Mouse (Mus musculus): ENCODE measurements at regions not wholly inside any gene's neighbourhood (a gene's known extent, or its start where the extent isn't known, plus 50 kb on each side); places are given as distances from the start of the nearest gene placed in this dataset.

- DNase-seq (ENCODE audit: low spot score in 2 of 2): no peak
Observed at GRCm38 (mm10) chr3:40452958-40453357, 78.1 kb upstream of the Intu start.

- DNase-seq (ENCODE audit: low spot score in 2 of 2): peak in 1 of 2 experiments; percentile 34
Observed at GRCm38 (mm10) chr3:40453552-40453951, 77.5 kb upstream of the Intu start.

GRCm38 (mm10) chr3:40456070-40456469 is 75.0 kb upstream of the Intu start:
- DNase-seq (ENCODE audit: low spot score in 2 of 2): no peak

GRCm38 (mm10) chr3:40458490-40458889 is 72.6 kb upstream of the Intu start:
- no peak for DNase-seq (ENCODE audit: low spot score in 2 of 2)

GRCm38 (mm10) chr3:40463446-40463845 is 67.6 kb upstream of the Intu start:
- no peak for DNase-seq (ENCODE audit: low spot score in 2 of 2)

GRCm38 (mm10) chr3:40470101-40470500 is 61.0 kb upstream of the Intu start:
- DNase-seq (ENCODE audit: low spot score in 2 of 2): no peak

GRCm38 (mm10) chr3:40472766-40473165 is 58.3 kb upstream of the Intu start:
- DNase-seq (ENCODE audit: low spot score in 2 of 2): no peak

- DNase-seq (ENCODE audit: low spot score in 2 of 2): no peak
Observed at GRCm38 (mm10) chr3:40480258-40480951, 50.7 kb upstream of the Intu start.
